Mouse (Mus musculus) common myeloid progenitor, adult 5-6 weeks (primary cell): ENCODE data around the gene Tmem233. TPM values are rescaled to one million over a fixed set of nuclear protein-coding genes. Genes with fewer than 3 reads are reported as not detected.

Experiments used
- ATAC-seq: replicated peaks from 2 replicates; pipeline ENCODE4 v1.8.0; 2016; ENCODE audit warnings: low read depth, mild to moderate bottlenecking, moderate TSS enrichment, inconsistent platforms; ENCODE audit not compliant: poor library complexity, severe bottlenecking
- total RNA-seq: library from RNA; stranded (forward); fragments of 200-1000, 187-1606 nt; gene quantifications from 2 replicates; pipeline ENCODE4 v1.2.3, GENCODE M21; 2017

Gene Tmem233
- total RNA-seq = not detected in 2 replicates

DNA sequence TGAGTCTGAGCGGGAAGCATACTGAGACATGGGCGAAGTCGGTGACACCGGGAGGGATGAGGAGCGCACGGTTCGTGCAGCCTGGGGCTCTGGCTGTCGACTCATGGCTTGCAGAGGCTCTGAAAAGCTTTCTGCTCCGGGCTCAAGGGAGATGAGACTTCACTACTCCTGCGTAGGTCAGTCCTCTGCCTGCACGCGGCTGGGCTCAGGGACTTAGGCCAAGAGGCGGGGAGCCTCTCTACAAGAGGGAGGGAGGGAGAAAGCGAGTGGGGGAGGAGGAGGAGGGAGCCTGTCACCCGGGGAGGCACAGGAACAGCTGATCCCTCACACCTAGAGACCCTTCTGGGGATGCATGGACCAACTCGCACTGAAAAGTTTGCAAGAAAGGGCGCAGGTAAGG, at the start of gene Tmem233:
Gene Tmem233, minus strand, starts transcription at position 164 of the 400 bp plus-strand sequence.
- ATAC-seq = no peak

DNA sequence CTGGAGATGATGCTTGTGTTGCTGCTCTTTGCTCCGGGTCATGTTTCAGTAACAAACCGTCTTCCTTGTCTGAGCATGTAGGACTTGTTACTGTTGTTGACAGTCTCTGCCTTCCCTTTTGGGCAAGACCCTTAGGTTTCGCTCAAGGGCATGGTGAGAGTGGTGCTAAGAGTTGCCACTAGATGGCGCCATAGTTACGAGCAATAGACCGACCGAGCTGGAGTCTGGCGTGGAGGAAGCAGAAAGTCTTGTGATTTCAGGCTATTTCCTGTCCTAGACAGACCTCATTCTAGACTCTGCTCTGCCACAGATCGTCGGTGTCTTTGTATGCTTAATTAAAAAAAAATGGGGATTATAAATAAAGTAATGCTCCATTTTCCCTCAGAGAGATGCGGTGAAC, 40.3 kb upstream of the Tmem233 start:
- peak; percentile 99 for ATAC-seq

DNA sequence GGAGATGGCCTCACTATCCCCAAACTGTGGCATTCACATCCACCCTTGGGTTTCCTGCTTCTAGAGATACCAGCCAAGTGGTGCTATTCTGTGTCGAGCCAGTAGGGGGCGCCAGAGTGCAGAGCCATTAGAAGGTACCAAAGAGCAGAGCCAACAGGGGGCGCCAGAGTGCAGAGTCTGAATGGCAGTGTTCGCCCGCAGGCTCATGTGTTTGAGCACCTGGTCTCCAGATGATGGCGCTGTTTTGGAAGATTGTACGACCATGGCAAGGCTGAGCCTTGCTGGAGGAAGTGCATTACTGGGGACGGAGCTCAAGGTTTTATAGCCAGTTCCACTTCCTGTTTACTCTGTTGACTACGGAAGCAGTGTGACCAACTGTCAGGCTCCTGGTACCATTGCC, 33.5 kb upstream of the Tmem233 start:
- ATAC-seq = peak; percentile 81

DNA sequence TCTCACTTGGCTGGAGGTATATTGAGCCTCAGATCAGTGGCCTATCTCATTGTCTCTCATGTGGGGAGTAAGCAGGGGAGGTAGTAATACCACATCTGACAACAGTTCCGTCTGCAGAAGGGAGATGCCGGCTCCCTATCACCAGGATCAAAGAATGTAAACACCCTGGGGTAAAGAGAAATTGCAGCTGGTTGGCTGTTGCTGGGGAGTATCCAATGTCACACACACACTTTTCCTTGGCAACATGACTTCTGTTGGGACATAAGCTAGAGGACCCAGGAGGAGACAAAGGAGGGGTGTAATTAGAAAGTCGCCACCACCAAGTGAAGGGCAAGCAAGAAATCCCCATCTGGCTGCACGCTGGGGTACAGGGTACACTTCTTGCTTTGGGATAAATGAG, 33.1 kb upstream of the Tmem233 start:
- no peak for ATAC-seq

DNA sequence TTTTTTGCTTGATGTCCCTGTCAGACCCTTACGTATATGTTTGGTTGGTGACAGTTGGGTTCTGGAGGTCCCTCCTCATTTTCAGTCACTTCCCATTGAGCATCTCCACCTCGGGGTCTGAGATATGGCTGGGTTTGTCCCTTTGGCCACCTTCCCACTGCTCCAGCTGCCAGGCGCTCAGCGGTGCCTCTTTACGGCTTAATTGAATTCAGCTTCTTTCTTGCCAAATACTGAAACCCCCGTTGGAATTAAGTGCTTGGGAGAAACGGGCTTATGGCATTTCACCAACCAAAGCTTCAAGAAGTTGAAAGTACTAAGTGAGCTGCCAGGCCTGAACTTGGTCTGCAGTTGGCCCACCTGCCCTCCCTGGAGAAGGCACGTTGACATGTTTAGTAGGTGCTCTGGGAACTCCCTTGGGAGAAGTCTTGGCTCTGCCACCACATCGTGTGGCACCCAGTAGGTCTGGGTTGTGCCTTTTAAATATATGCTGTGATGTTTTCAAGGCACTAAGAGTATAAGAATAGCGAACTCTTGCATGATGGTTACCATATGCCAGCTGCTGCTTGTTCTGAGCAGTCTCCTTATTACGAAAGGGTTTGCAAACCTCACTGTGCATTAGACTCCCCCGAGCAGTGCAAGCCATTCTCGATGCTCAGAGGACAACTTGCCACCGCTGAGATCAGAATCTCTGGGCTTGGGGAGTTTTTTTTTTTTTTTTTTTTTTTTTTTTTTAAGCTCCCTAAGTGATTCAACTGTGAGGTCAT, 32.2 kb upstream of the Tmem233 start:
- ATAC-seq = no peak

DNA sequence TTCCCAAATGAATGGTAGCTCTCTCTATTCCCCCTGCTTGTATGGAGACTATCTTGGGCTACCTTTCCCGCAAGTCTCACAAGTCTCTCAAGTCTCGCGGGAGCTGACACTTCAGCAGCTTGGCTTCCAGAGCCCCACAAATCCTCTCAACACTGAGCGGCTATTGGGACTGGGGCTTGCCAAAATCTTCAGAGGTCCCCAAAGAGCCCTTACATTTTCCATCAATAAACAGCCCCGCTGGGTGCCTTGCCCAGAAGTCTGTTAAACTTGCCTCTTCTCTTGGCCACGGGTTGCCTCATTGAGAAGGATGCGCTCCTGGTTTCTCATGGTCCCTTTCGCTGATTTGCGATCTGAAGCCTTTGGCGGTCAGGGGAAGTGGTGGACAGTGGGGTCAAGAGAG, 25.6 kb upstream of the Tmem233 start:
- ATAC-seq = no peak

DNA sequence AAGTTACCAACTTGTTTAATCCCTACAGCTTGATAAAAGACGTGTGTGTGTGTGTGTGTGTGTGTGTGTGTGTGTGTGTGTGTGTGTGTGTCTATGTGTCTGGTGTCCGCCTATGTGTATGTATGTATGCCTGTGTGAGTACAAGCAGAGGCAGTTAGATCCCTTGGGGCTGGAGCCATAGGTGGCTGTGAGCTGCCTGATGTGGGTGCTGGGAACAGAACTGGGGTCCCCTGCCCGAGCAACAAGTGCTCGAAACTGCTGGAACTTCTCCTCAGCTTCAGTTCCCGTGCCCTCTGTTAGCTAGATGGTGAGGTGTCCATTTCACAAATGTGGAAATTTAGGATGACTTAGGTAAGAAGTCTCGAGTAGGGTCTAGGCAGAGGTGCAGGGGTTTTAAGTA, 1.2 kb upstream of the Tmem233 start:
- no peak for ATAC-seq

DNA sequence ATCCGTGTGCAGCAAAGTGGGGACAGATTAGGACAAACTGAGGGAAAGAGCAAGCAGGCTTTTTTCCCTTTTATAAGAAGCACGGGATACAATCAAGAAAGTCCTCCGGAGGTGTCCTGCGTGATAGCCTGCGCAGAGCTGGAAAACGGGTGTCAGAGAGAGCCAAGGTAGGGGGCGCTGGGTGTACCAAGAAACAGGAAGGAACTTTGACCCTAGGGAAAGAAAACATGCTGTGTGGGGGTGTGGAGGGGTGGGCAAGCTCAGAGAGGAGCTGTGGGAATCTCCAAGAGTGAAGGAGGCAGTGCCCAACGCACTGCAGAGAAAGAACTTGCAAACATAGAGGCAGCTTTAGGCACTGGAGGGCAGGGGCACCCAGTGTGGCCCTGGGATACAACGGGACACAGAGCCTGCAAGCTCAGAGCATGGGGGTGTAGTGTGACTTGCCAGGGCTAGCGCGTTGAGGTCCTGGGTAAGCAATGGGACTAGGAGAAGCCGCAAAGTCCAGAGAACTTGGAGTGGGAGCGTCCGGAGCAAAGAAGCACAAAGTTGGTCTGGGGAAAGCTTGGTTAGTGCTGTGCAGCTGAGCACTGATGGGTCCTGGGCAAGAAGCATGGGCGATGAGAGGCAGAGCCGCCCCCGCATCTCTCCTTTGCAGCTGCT, 673 bp downstream of the Tmem233 start:
- ATAC-seq = no peak

DNA sequence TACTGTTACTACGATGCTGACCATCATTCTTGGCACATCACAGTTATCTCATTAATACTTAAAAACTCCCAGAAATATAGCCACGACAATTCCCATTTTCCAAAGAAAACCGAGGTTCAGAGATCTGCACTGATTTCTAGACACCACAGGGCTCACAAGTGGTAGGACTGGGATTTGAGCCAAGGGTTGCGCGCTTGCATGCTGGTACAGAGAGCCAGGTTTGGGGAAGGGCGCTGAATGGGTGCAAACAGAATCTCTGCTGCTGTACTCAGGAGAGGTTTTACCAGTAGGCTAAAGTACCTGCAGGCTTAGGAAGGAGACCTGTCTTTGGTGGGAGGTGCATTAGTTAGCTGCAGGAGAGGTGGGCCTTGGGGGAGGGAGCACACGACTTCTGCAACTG, 1.4 kb downstream of the Tmem233 start:
- no peak for ATAC-seq

DNA sequence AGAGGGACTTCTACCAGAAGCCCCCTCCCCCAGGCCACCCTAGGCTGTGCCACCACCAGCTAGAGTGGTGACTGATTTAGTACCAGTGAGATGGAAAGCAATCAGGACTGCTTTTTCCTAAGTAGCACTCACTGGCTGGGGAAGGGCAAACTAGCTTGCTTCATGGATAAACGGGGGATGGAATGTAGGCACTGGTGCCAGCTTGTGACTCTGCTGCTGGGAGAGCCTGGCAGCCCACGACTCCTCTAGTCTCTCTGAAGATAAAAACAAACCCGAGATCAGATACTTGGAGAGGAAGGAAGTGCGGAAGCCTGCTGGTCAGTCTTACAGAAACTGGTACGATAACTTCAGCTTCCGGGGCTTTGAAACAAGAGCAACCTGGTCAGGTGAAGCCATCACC, 2.3 kb downstream of the Tmem233 start:
- no peak for ATAC-seq

DNA sequence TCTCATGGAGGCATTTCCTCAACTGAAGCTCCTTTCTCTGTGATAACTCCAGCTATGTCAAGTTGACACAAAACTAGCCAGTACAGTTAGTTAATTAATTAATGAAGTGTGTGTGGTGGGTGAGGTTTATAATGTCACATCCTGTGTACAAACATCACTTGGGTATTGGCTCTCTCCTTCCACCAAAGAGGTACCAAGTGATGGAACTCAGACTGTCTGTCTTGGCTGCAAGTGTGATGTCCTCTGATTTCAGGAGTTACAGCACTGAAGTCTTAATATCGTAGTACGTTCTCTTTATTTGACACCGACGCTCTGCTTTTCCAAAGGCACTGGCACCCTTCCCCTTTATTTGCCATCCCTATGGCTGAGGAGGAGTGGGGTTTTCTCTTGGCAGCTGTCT, 13.4 kb downstream of the Tmem233 start:
- no peak for ATAC-seq

DNA sequence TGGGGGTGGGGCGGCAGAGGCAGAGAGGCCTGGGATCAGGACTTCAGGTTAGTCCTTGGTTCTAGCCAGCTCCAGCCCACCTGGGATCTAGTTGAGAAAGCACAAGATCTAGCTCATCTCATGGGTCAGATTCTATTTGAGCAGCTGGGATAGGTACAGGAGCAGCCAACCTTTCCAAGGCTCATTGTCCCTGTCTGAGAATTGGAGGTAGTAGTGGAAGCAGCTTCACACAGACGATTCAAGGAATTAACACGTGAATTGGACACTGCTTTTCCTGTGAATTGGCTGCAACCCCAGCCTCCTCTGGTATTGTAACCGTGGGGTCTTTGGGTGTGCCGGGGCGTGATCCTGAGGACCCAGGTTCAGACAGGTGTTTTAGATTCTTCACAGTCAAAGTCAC, 30.2 kb downstream of the Tmem233 start:
- ATAC-seq = no peak

DNA sequence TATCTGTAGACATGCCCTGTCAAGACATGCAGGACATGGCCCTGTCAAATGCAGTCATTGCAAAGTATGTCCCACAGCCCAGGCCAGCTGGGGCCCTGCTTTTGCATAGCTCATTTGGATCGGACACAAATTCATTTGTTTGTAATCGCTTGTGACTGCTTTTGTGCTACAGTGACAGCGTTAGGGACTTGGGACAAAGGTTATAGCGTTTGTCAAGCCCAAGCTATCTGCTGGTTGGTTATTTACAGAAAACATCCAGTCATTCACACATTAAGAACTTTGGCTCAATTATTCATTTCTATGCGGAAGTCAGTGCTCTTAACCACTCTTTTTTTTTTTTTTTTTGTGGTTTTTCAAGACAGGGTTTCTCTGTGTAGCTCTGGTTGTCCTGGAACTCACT, 30.9 kb downstream of the Tmem233 start:
- ATAC-seq = no peak

DNA sequence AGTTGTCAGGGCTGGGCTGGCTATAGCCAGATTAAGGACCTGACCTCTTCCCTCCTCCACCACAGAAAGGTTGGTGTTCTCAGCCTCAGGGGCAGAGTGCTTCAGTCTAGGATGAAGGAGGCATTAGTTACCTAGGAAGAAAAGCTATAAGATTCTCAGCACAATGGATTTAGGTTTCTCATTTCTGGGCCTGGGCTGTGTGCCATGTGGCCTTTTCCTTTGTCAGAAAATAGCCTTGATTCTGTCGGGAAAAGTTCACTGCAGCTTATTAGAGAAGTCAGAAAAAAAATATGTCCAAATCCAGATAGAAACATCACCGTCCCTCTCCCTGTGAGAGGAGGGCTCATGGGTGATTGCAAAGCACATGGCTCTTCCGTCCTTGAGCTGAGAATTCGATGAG, 33.2 kb downstream of the Tmem233 start:
- ATAC-seq = no peak

DNA sequence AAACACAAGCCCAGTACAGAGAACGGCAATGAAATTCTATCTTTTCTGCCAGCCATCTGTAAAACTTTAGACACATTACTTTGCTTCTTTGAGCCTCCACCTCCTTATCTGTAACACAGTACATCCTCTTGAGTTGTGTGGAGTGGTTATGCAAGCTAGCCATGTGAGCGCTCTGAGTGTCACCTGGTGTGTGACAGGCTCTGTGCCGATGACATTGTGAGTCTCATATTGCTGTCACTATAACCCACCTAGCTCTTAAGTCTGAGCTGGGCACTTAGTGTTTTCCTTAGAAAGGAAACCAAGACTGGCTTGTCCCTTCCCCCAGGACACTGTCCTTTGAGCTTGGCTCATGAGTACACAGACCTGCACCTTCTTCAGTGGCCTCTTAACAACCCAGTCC, 34.7 kb downstream of the Tmem233 start:
- ATAC-seq = no peak

DNA sequence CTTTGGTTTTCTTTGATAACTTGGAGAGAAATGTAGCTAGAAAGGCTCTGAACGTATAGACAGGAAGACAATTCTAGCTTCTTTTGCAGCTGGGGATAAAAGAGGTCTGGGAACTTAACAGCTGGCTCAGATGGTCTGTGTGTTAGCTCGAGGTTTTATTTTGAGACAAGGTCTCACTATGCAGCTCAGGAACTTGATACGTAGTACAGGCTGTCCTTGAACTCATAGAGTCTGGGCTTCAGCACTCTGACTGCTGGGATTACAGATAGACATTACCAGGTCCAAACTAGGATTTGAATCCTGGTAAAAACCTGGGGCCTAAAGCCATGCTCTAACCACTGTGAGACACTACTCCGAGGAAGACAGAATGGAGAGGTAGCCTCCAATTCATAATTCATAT, 36.8 kb downstream of the Tmem233 start:
- ATAC-seq = no peak

DNA sequence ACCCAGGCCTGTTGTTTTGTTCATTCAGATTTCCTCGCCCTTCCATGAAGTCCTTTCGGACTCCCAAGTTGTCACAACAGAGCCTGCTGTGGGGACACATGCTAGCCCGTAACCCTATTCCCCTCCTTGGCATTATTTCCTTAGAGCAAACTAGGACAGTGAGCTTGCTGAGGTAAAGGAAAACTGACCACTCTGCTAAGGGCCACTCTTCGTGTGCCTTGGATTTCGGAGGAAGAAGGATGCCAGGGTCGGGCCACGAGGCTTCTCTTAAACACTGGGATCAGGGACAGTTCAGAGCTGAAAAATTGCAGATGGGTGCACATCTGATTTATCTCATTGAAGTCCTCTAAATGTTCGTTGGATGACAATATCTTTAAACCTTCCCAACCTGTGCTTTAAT, 37.5 kb downstream of the Tmem233 start:
- ATAC-seq = no peak

DNA sequence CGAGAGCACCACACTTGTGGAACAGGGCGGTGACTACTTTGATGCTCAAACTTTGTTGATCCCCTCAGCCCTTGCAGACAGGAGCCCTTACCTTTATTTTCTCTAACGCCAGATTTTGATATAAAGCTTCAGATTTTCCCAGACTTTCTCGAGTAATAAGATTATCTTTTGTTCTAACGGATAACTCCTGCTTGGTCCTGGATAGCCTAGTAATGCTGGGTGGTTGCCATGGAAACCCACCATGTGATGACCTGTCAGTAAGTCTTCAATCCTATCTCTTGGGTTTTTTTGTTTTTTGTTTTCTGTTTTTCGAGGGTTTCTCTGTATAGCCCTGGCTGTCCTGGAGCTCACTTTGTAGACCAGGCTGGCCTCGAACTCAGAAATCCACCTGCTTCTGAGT, 40.8 kb downstream of the Tmem233 start:
- no peak for ATAC-seq

DNA sequence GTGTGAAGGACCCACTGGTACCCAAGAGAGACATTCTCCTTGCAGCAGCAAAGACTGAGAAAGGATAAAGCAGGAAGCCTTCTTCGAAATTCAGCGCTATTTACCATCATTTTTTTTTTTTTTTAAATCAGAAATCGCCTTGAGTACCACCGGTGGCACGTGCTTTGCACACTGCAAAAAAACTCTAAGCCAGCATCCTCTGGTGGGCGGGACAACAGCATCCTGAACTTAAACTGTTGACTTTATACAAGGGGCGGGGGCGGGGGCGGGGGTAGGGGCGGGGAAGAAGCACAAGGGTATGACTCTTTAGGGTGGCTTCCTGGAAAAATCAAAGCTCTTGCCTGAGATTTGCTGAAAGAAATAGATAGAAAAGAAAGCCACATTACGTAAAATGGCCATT, 43.3 kb downstream of the Tmem233 start:
- ATAC-seq = no peak

DNA sequence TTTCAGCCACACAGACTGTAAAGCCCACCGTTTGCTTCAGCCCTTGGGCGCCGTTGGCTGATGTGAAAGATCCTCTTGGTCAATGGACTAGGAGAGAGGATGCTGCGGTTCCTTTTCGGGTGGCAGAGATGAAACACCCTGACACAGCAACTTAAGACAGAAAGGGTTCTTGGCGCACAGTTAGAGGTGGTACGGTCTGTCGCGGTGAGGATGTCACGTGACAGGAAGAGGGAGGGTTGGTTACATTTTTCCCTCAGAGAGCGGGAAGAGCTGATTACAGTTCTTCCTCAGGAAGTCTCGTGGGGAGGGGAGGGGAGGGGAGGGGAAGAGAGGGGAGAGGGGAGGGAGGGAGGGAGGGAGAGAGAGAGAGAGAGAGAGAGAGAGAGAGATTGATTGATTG, 45.3 kb downstream of the Tmem233 start:
- no peak for ATAC-seq

DNA sequence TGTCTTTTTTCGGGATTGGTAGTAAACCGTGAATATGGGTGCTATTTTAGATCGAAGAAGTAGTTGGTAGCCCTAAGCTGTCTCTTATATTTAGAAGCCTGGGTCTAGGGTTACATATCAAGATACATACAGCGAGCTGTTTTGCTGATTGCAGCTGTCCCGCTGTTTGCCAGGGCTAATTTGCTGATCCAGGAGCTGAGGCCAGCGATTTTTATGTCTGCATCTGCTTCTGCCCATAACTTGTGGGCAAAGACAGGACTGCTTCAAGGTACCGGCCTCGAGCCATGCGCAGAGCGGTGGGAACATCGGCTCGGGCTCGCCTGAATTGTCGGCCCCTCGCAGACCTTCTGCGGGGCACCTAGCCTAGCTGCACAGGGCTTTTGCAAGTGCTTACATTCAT, 46.6 kb downstream of the Tmem233 start:
- ATAC-seq = no peak

DNA sequence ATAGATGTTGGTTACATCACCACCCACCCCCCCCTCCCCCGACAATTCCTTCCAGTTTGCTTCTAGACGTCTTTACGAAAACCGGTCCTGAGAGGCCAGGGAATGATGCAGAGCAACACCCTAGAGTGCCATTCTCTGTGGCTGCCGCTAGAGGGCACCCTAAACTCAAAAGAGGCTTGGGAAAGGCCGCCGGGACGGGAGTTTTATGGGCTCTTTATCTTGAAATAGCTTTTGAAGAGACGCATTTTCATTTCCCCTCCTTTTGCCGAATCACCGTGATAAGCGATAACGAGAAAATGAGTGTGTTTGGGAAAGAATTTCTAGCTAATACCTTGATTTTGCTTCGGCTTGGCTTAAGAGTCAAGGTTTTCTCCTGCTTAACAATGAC, 51.9 kb downstream of the Tmem233 start:
- peak; percentile 29 for ATAC-seq
